Mouse (Mus musculus) retina, embryonic 14.5 days (tissue): ENCODE measurements at regions not wholly inside any gene's neighbourhood (a gene's known extent, or its start where the extent isn't known, plus 50 kb on each side); places are given as distances from the start of the nearest gene placed in this dataset.

ENCODE experiments used
- DNase-seq: peaks from one replicate; pipeline ENCODE4 v3.0.0-alpha.2; 2015; ENCODE audit warnings: low spot score

DNA sequence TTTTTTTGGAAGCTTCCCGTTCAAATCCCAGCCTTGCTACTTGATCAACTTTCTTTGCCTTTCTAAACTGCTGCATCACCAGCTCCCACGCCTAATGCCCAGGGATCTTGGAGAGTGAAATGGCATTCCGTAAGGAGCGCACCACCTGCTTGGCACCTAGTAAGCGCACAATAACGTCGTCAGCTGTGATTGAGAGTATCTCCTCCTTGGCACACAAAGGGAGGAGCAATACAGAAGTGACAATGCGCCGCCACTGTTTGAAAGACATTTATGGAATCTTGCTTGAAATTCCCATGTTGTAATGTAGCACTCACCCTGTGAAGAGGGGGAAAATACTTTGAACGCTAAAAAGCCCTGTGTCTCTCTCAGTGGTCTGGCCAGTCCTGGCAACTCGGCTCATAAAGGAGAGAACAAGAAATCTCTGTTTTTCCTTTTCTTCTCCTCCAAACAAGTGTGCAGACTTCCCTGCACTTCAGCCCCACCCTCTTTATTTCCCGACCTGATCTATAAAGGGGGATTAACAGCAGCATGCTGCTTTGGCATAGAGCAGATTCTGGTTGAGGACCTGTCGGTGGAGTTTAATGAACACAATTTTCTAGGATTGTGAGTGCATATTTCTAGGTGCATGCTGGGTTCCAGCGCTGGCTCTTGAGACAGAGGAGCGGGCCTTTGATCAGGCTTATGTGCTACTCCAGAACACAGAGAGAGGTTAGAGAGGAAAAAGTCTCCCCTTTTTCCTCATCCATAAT lies 155.7 kb upstream of the Tmem161b start:
- DNase-seq = peak; percentile 46

DNA sequence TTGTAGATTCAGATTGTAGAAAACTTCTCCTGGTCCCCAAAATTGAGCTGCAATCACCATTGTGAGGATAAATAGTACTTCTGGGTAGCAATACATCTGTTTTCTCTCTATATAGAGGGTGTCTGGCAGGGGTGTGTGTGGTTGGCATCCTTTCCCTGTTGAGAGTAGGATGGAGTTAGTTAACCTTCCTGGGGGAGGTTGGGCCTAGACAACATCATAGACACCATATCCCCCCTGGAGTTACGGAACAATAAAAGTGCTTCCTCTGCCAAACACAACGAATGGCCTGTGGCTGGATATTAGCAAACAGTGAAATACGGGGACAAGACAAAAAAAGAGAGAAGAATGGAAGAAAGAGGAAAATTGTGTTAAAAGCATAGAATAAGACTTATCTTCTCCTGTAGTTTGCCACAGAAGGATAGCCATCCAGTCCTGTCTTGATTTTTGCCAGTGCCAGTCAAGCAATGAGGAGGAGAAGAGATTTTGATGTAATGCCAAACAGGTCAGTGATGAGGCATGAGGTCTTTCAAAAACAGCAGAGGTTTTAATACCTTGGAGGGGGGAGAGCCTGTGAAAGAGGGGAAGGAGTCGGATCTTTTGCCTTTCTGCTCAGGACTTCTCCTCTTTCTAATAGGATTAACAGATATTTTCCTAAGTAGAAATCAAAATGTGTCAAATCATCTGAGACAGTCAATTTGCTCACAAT lies 155.0 kb upstream of the Tmem161b start:
- DNase-seq = no peak

DNA sequence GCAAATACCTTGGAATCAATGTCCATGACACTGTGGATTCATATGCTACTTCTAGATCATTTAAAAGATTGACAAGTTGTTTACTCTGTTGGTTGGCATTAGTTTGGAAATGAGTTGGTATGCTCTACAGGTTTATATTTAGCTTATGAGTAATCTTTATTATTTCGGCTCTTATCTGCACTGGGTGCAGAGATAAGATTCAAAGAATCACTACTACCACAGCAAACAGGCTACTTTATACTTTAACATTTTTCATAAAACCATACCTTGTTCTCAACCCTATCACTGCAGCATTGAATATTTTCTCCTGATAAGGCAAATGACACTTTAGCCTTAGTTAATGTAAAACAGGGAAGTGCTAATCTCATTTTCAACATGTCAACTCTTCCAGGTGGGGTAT lies 153.7 kb upstream of the Tmem161b start:
- no peak for DNase-seq
